ENCODE assay signal across 18 mouse cellular contexts in the genomic region with DNA sequence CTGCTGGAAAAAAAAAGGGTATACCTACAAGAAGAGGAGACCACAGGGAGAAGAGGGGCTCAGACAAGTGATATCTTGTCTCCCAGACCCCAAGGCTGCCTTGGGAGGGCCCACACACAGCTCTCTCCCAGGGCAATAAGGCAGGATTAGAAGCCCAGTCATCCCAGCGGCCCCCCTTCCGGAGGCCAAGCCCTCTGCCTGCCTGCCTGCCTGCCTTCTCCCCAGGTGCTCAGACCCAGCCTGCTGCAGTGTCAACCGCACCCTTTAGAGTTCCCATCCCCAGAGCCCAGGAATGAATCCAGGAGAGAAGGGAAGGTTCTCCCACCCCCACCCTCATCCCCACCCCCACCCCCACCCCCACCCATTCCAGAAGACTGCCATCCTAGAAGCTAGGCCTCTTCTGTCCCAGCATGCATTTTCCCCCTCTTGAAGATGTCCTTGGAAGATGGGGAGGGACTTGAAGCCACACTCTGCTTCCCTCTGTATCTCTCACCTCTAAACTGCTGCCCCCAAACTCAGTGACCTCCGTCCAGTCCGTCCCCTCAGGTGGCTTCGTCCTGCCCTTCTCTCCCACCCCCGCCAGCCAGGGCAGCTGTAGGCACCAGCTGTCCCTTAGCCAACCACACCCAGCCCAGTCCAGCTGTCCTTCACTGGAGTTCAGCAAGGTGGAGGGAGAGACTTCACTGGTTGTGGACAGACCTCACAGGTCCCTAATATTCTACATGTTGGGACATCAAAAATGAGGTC. TPM values are rescaled to one million over a fixed set of nuclear protein-coding genes. Genes with fewer than 3 reads are reported as not detected.
DNase-seq lines count a peak whose midpoint lies in the region; ATAC-seq and TF ChIP-seq lines count a peak whose summit lies in the region.
"Had no signal": no experiment of that assay in that cellular context is flagged by ENCODE, and none has a peak within 500 bp of the region (broad histone marks: within the 10 kb centered on the region; RNA-seq: fewer than 3 reads in every experiment).

No protein-coding gene starts in this region.

- no peaks in the 10 kb centered on the region for H3K4me1 ChIP-seq in embryonic facial prominence, embryonic 13.5 days
- H3K4me1 ChIP-seq in stomach, postnatal 0 days (replicated peaks; ENCODE audit: control insufficient read depth, insufficient read depth): no peaks in the 10 kb centered on the region
- no peaks in the 10 kb centered on the region for H3K4me1 ChIP-seq in liver, postnatal 0 days (ENCODE audit: insufficient read depth)
- H3K4me1 ChIP-seq: forebrain, embryonic 15.5 days; liver, embryonic 15.5 days had no signal

- no peak for TF ChIP-seq CTCF in stomach, postnatal 0 days (IDR thresholded peaks at IDR 0.05; ENCODE audit: low read depth)
- TF ChIP-seq CTCF in liver, postnatal 0 days (IDR thresholded peaks at IDR 0.05; ENCODE audit: low read depth): no peak

- peak overlapping the region; percentile 69 for H3K27ac ChIP-seq in embryonic facial prominence, embryonic 13.5 days
- peak overlapping the region; percentile 83 for H3K27ac ChIP-seq in stomach, postnatal 0 days (replicated peaks)
- no peak overlapping the region for H3K27ac ChIP-seq in liver, postnatal 0 days (ENCODE audit: low read depth)
- H3K27ac ChIP-seq: forebrain, embryonic 15.5 days; gastrocnemius, adult 2 months; liver, embryonic 15.5 days; macrophage had no signal

- no peaks in the 10 kb centered on the region for H3K27me3 ChIP-seq in embryonic facial prominence, embryonic 13.5 days
- no peaks in the 10 kb centered on the region for H3K27me3 ChIP-seq in stomach, postnatal 0 days (ENCODE audit: control insufficient read depth, insufficient read depth, low read length)
- no peaks in the 10 kb centered on the region for H3K27me3 ChIP-seq in liver, postnatal 0 days (ENCODE audit: insufficient read depth, low read length)
- H3K27me3 ChIP-seq: forebrain, embryonic 15.5 days; liver, embryonic 15.5 days had no signal

- no peaks in the 10 kb centered on the region for H3K9me3 ChIP-seq in embryonic facial prominence, embryonic 13.5 days
- H3K9me3 ChIP-seq in stomach, postnatal 0 days (ENCODE audit: control insufficient read depth, low read length): no peaks in the 10 kb centered on the region
- H3K9me3 ChIP-seq in liver, postnatal 0 days (ENCODE audit: low read length): no peaks in the 10 kb centered on the region
- H3K9me3 ChIP-seq: forebrain, embryonic 15.5 days; liver, embryonic 15.5 days had no signal

- H3K4me2 ChIP-seq in embryonic facial prominence, embryonic 13.5 days: no peak overlapping the region
- peak overlapping the region; percentile 29; the same call in 1 of the 2 replicates for H3K4me2 ChIP-seq in stomach, postnatal 0 days (replicated peaks; ENCODE audit: low read depth)
- no peak overlapping the region for H3K4me2 ChIP-seq in liver, postnatal 0 days (ENCODE audit: low read depth, low read length)
- H3K4me2 ChIP-seq: forebrain, embryonic 15.5 days; liver, embryonic 15.5 days had no signal

- no peak for ATAC-seq in embryonic facial prominence, embryonic 13.5 days (ENCODE audit: insufficient number of reproducible peaks, insufficient read depth, low FRiP score, low TSS enrichment, low read depth)
- no peak for ATAC-seq in stomach, postnatal 0 days (ENCODE audit: low FRiP score, low TSS enrichment)
- no peak for ATAC-seq in liver, postnatal 0 days
- ATAC-seq: forebrain, embryonic 15.5 days had no signal

- no peaks in the 10 kb centered on the region for H3K36me3 ChIP-seq in embryonic facial prominence, embryonic 13.5 days
- no peaks in the 10 kb centered on the region for H3K36me3 ChIP-seq in stomach, postnatal 0 days (ENCODE audit: control insufficient read depth, insufficient read depth, low read length)
- no peaks in the 10 kb centered on the region for H3K36me3 ChIP-seq in liver, postnatal 0 days (replicated peaks; ENCODE audit: insufficient read depth, low read length)
- H3K36me3 ChIP-seq: forebrain, embryonic 15.5 days; liver, embryonic 15.5 days had no signal

- DNase-seq in kidney, postnatal 10 days: peak; percentile 4
- DNase-seq in kidney, adult 18-20 months: no peak
- DNase-seq in urinary bladder, postnatal 4 days (ENCODE audit: low spot score in 2 of 2): peak; percentile 13 to 52
- no peak for DNase-seq in urinary bladder, postnatal 14 days (ENCODE audit: low spot score)
- DNase-seq in stomach, postnatal 0 days (ENCODE audit: low spot score): peak; percentile 13
- DNase-seq in liver, postnatal 0 days: no peak
- no peak for DNase-seq in kidney, postnatal 36 days
- DNase-seq: adrenal gland, postnatal 14 days; cerebellum, adult 9-11 months; gastrocnemius, adult 2 months; kidney, adult 2 months; right cerebral cortex, adult 18-20 months; thymus, postnatal 36 days had no signal

- WGBS in embryonic facial prominence, embryonic 13.5 days: 45% methylated on average over 6 of the region's 7 CpGs
- WGBS in stomach, postnatal 0 days: 32% methylated on average over 6 of the region's 7 CpGs
- WGBS in liver, postnatal 0 days (ENCODE audit: insufficient replicate concordance): 72% methylated on average over 7 of the region's 7 CpGs

- TF ChIP-seq EP300 in stomach, postnatal 0 days (optimal IDR thresholded peaks at IDR 0.05): no peak
- no peak for TF ChIP-seq EP300 in liver, postnatal 0 days (IDR thresholded peaks at IDR 0.05; ENCODE audit: low read depth)

- H3K9ac ChIP-seq in embryonic facial prominence, embryonic 13.5 days: no peak overlapping the region
- peak overlapping the region; percentile 45; the same call in 1 of the 2 replicates for H3K9ac ChIP-seq in stomach, postnatal 0 days (ENCODE audit: low read length)
- H3K9ac ChIP-seq in liver, postnatal 0 days (replicated peaks): no peak overlapping the region
- H3K9ac ChIP-seq: forebrain, embryonic 15.5 days; liver, embryonic 15.5 days had no signal

- H3K4me3 ChIP-seq in embryonic facial prominence, embryonic 13.5 days: no peak overlapping the region
- peak overlapping the region; percentile 4; the same call in 1 of the 2 replicates for H3K4me3 ChIP-seq in stomach, postnatal 0 days (ENCODE audit: low read depth, low read length)
- H3K4me3 ChIP-seq in liver, postnatal 0 days (ENCODE audit: low read depth, low read length): no peak overlapping the region
- H3K4me3 ChIP-seq: forebrain, embryonic 15.5 days; gastrocnemius, adult 2 months; liver, embryonic 15.5 days had no signal

RNA-seq across cellular contexts. Expression of a gene that starts 1.1 kb away (rescaled TPM):
- polyA plus RNA-seq in embryonic facial prominence, embryonic 13.5 days (2015; fragmentation: Nextera tagmentation; extraction: Ambion mirVana): 1.3 and 3.0 TPM in 2 replicates
- 52.3 and 54.6 TPM in 2 replicates for polyA plus RNA-seq in stomach, postnatal 0 days (2015; fragmentation: Nextera tagmentation; extraction: Ambion mirVana)
- not detected in 2 replicates for polyA plus RNA-seq in liver, postnatal 0 days (2015; fragmentation: Nextera tagmentation; extraction: Ambion mirVana)
- polyA plus RNA-seq: embryonic facial prominence, embryonic 11.5 days; forebrain, embryonic 15.5 days; kidney, adult 2 months; liver, embryonic 15.5 days; macrophage had no signal

RNA-seq across cellular contexts. Expression of a gene that starts 5.4 kb away (rescaled TPM):
- 3.0 and 3.6 TPM in 2 replicates for polyA plus RNA-seq in embryonic facial prominence, embryonic 13.5 days (2015; fragmentation: Nextera tagmentation; extraction: Ambion mirVana)
- 313 and 335 TPM in 2 replicates for polyA plus RNA-seq in stomach, postnatal 0 days (2015; fragmentation: Nextera tagmentation; extraction: Ambion mirVana)
- not detected in 2 replicates for polyA plus RNA-seq in liver, postnatal 0 days (2015; fragmentation: Nextera tagmentation; extraction: Ambion mirVana)
- polyA plus RNA-seq: macrophage had no signal

RNA-seq across cellular contexts. Expression of a gene that starts 6.8 kb away (rescaled TPM):
- polyA plus RNA-seq in embryonic facial prominence, embryonic 13.5 days (2015; fragmentation: Nextera tagmentation; extraction: Ambion mirVana): 0.25 TPM in 1 of 2 replicates, not detected in the other
- polyA plus RNA-seq in stomach, postnatal 0 days (2015; fragmentation: Nextera tagmentation; extraction: Ambion mirVana): 34.9 and 36.2 TPM in 2 replicates
- polyA plus RNA-seq in liver, postnatal 0 days (2015; fragmentation: Nextera tagmentation; extraction: Ambion mirVana): not detected in 2 replicates
- polyA plus RNA-seq: embryonic facial prominence, embryonic 11.5 days; forebrain, embryonic 15.5 days; kidney, adult 2 months; liver, embryonic 15.5 days; macrophage had no signal

RNA-seq across cellular contexts. Expression of a gene that starts 16.2 kb away (rescaled TPM):
- 0.46 and 0.83 TPM in 2 replicates for polyA plus RNA-seq in embryonic facial prominence, embryonic 13.5 days (2015; fragmentation: Nextera tagmentation; extraction: Ambion mirVana)
- polyA plus RNA-seq in stomach, postnatal 0 days (2015; fragmentation: Nextera tagmentation; extraction: Ambion mirVana): 101 and 118 TPM in 2 replicates
- not detected in 2 replicates for polyA plus RNA-seq in liver, postnatal 0 days (2015; fragmentation: Nextera tagmentation; extraction: Ambion mirVana)
- polyA plus RNA-seq: embryonic facial prominence, embryonic 11.5 days; forebrain, embryonic 15.5 days; kidney, adult 2 months; liver, embryonic 15.5 days; macrophage had no signal

RNA-seq across cellular contexts. Expression of a gene that starts 21.9 kb away (rescaled TPM):
- polyA plus RNA-seq in embryonic facial prominence, embryonic 13.5 days (2015; fragmentation: Nextera tagmentation; extraction: Ambion mirVana): 23.9 and 25.1 TPM in 2 replicates
- polyA plus RNA-seq in stomach, postnatal 0 days (2015; fragmentation: Nextera tagmentation; extraction: Ambion mirVana): 139 and 155 TPM in 2 replicates
- 2.2 and 3.2 TPM in 2 replicates for polyA plus RNA-seq in liver, postnatal 0 days (2015; fragmentation: Nextera tagmentation; extraction: Ambion mirVana)
- polyA plus RNA-seq: macrophage had no signal

Comparison
In these comparisons a context has a peak if more than half of its experiments do, and no peak if none do; other contexts are left out.
1. DNase-seq: peak in kidney, postnatal 10 days (single experiment), urinary bladder, postnatal 4 days (2 of 2) and stomach, postnatal 0 days (single experiment); none in kidney, adult 18-20 months (single experiment), urinary bladder, postnatal 14 days (single experiment), liver, postnatal 0 days (single experiment) and kidney, postnatal 36 days (0 of 2).
2. RNA of a gene that starts 1.1 kb away (polyA plus RNA-seq): 52.3 to 54.6 TPM in stomach, postnatal 0 days; 1.3 to 3.0 TPM in embryonic facial prominence, embryonic 13.5 days and not detected in liver, postnatal 0 days; every median in the first group is over 10 times any median in the second.
3. RNA of a gene that starts 5.4 kb away (polyA plus RNA-seq): 313 to 335 TPM in stomach, postnatal 0 days; 3.0 to 3.6 TPM in embryonic facial prominence, embryonic 13.5 days and not detected in liver, postnatal 0 days; every median in the first group is over 10 times any median in the second.
4. RNA of a gene that starts 6.8 kb away (polyA plus RNA-seq): 34.9 to 36.2 TPM in stomach, postnatal 0 days; 0.25 TPM in embryonic facial prominence, embryonic 13.5 days and not detected in liver, postnatal 0 days; every median in the first group is over 10 times any median in the second.